Mouse (Mus musculus) frontal cortex, postnatal 36 days (tissue): Measurements from ENCODE around the gene Gpr75.

Experiments
- DNase-seq, 2 experiments: peaks; one replicate each; pipeline ENCODE4 v3.0.0; 2022; ENCODE audit warnings: low spot score in 2 of 2

The Gpr75 gene

DNA sequence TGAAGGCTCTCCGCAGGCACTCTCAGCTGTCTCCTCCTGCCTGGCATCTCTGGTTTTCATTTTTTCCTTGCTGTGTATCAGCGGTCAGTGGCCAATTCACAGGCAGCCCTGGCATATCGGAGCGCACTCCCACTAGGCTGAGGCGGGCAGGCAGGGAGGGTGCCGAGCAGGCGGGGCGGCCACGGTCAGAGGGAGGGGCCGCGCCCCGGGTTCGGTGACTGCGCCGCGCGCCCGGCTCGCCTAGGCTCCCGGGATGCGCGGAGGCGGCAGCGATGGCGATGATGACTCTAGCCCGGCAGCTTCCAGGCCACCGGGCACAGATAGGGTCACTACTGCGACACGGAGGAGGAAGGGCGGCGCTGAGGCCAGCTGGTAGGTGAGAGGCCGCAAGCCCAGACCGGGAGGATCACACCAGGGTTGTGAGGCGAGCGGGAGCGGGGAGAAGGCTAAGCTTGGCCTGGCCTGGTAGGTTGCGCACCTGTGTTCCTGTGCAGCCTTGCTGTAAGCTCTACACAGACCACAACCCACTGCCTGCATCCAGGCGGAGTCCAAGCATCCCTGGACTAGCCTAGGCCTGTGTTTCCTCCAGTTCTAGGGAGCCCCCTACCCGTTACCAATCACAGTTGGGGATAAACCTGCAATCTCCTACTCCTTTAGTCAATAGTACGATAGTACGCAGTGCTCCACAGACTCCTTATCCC is at the start of gene Gpr75, which contains the start of gene Asb3:
TSS of gene Gpr75 (plus strand) at position 188 of the 701 bp plus-strand sequence.
TSS of gene Asb3 (plus strand) at position 246 of the 701 bp plus-strand sequence.
- peak; percentile 74 to 77 for DNase-seq

DNA sequence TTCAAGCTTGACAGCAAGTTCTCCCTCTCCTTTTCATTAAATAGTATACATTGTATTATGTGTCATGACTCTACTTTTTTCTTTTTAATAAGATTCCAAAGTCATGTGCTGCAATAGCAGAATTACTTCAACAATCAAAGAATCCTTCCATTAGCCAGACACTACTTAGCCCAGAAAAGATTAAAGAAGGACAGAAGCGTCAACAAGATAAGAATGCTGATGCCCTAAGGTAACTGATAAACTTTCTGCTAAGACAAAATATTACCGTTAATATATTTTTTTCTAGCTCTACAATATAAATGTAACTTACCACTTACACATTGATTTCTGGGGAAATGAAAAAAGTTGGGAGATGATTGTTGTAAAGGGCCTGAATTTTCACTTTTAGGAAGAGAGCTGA is 46.4 kb upstream of the Gpr75 start:
- DNase-seq, result no peak

DNA sequence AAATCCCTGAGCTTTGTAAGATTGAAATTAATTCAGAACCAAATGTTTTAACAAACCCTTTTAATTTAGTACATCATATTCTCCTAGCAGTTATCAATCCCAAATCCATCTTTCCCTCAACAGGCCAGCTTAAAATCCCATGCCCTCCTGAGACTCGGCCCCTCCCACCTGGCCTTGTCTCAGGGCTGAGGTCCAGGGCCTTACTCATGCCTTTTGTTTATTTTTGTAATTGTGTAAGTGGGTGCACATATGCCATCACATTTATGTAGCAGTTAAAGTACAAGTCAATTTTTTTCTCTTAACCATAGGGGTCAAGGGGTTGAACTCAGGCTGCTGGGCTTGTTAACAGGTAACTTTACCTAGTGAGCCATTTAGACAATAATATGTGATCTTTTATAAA is 40.8 kb upstream of the Gpr75 start:
- no peak for DNase-seq

DNA sequence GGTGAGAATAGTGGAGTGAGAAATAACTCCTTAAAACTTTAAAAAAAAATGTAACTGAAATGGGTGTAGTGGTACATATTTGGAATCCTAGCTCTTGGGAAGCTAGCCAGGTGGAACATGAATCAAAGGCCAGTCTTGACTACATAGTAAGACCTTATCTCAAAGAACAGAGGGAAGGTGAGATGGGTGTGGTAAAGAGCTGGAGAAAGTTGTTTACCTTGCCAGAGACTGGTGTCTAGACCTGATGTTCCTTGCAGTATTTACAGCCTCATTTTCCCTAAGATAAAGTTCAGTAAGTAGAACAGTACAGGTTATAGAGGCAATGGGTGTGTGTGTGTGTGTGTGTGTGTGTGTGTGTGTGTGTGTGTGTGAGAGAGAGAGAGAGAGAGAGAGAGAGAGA is 12.7 kb upstream of the Gpr75 start:
- DNase-seq, result no peak

DNA sequence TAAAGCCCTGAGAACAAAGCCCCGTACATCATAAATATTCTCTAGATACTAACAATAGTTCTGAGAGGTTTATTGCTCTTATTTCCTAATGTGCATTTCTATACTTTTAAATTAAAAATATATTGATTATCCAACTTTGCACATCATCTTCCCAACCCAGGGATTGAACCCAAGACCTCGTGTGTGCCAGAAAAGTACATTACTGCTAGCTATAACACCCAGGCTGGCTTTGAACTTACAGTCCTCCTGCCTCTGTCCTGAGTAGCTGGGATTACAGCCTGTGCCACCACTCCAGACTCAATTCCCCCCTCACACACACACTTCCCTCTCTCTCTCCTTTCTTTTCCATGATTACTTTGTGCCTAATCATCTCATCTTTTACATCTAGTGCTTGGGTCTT is 3.0 kb downstream of the Gpr75 start:
- no peak for DNase-seq

DNA sequence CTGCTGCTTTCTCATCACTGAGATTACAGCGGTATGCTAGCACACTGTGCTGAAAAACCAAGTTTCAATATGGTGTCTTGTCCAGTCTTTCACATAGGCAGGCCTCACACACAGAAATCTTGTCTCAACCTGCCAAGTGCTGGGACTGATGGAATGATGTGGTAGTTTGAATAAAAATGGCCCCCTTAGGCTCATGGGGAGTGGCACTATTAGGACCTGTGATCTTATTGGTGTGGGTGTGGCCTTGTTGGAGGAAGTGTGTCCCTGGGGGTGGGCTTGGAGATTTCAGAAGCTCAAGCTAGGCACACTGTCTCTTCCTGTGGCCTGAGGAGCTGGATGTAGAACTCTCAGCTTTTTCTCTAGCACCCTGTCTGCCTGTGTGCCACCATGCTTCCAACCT is 11.0 kb downstream of the Gpr75 start:
- no peak for DNase-seq

DNA sequence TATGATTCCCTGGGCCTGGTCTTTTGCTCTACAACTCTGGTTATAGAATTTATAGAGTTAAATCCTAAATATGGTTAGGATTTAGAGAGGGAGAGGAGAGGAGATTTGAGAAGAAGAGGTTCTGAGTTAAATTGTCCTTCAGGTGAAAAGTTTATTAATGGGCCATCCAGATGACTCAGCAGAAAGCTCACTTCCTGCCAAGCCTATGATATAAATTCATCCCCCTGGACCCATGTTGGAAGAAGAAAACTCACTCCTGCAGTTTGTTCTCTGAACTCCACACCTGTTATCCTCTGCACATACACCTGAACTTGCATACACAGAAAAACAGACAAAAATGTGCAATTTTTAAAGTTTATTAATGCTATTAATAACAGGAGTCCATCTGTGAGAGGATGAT is 14.2 kb downstream of the Gpr75 start:
- no peak for DNase-seq

DNA sequence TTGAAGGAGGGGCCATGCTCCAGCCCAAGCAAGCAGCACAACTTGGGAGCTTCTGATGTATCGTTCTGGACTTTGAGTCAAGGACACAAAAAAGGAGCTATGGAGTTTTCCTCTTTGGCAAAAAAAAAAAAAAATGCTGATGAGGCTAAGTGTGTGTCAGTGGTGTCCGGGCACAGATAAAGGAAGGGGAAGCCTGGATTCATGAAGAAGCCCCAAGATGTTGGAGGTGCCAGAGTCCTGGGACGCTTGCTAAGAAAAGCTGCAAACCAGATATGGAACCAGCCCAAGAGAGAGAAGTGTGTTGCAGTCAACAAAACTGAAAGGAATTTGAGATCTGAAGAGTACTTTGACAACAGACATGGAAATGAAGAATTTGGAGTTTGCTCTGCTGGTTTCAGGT is 27.2 kb downstream of the Gpr75 start:
- DNase-seq, result no peak

DNA sequence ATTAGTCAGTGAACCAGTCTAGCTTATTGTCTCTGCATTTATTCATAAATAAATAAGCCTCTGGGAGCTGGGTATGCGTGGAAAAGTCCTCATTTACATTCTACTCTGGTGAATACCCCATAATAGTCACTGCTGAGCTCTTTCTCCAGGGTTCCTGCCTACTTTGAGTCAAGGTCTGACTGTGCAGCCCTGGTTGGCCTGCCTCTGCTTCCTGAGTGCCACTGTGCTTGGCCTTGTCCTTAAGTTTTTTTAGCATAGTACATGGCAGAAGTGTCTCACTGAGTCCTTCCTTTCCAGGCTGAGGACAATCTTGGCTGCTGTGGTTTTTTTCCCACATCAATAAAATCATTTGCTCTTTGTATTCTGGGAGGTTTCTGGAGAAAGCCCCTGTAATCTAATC is 35.5 kb downstream of the Gpr75 start:
- no peak for DNase-seq

DNA sequence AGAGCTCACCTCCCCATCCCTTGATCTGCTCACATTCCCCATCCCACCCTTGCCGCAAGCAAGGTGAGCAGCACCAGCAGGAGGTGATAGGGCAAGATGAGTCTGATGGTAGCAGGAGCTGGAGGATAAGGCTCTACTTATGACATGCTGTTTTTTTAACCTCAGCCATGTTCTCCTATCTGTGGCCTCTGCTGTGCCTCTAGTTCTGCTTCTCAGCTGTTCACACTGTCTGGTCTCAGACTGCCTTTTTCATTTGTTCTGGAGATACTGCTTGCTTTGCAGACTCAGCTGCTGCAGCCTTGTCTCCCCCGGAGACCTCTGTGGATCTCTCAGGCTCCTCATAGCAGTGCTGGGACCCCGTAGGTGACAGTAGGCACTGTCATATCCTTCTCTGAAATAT is 38.1 kb downstream of the Gpr75 start:
- DNase-seq, result no peak

DNA sequence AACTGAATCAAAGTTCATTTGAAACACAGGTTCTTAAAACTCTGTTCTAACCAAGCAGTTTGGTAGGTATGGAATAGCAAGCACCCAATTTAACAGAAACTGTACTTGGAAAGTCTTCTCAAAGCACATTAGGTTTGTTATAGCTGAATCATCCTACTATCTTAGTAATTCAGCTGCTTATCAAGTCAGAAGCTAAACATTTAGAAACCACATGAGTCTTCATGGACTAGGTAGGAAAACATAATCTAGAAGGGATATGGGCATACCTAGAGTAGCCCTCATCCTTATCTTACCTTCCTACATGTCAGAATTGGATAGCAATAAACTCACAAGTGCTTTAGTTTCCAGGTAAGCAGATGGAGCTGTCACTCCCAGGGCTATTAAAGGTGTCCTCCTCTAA is 42.9 kb downstream of the Gpr75 start:
- DNase-seq, result no peak

DNA sequence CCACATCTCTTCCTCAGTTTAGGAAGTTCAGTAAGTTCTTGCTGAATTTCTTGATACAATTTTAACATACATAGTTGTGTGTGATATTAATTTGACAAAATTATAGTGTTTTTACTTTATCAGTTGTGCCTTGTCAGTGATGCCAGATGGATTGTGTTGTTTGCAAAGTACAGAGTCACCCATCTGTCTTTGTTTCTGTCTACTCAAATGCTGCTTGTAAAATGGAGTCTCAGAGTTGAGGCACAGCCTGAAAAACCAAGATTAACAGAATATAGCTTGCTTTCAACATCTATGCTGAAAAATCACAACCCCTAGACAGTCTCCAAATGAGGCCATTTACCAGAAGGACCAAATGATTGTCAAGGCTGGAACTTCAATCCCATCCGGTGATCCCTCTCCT is 43.3 kb downstream of the Gpr75 start:
- DNase-seq, result no peak
